Mouse (Mus musculus) intestine, embryonic 14.5 days (tissue): Measurements from ENCODE around the gene Bcl6b. TPM values are rescaled to one million over a fixed set of nuclear protein-coding genes. Genes with fewer than 3 reads are reported as not detected.

Experiments
- ATAC-seq: fragments of 200-750 bp; cut with Nextera tagmentation; replicated peaks from 2 replicates; pipeline ENCODE4 v1.8.0; 2017; ENCODE audit warnings: low read depth, moderate number of reproducible peaks, moderate TSS enrichment, moderate library complexity; ENCODE audit not compliant: low FRiP score, low TSS enrichment
- DNase-seq: peaks from one replicate; pipeline ENCODE4 v3.0.0-alpha.2; 2018; ENCODE audit warnings: low spot score
- H3K27ac ChIP-seq: fragments of 300-500 bp; sonication (generic); 2 replicates; pipeline ENCODE4 v1.5.1; 2014; ENCODE audit warnings: low read depth, mild to moderate bottlenecking, control low read depth
- H3K27me3 ChIP-seq: fragments of 300-500 bp; sonication (generic); replicated peaks from 2 replicates; pipeline ENCODE4 v1.6.1; 2014; ENCODE audit warnings: low read length, control low read depth; ENCODE audit not compliant: control insufficient read depth, insufficient read depth
- H3K36me3 ChIP-seq: fragments of 300-500 bp; sonication (generic); 2 replicates; pipeline ENCODE4 v1.6.1; 2014; ENCODE audit warnings: low read length, control low read depth; ENCODE audit not compliant: control insufficient read depth, insufficient read depth
- H3K4me1 ChIP-seq: fragments of 300-500 bp; sonication (generic); replicated peaks from 2 replicates; pipeline ENCODE4 v1.6.1; 2014; ENCODE audit warnings: low read length, control low read depth, mixed read lengths; ENCODE audit not compliant: control insufficient read depth, insufficient read depth
- H3K4me2 ChIP-seq: fragments of 300-500 bp; sonication (generic); 2 replicates; pipeline ENCODE4 v1.6.1; 2014; ENCODE audit warnings: low read length
- H3K4me3 ChIP-seq: fragments of 300-500 bp; sonication (generic); 2 replicates; pipeline ENCODE4 v1.5.1; 2014; ENCODE audit warnings: low read depth, low read length, control low read depth, mixed read lengths
- H3K9ac ChIP-seq: fragments of 300-500 bp; sonication (generic); 2 replicates; pipeline ENCODE4 v1.6.1; 2014; ENCODE audit warnings: mild to moderate bottlenecking, low read length
- H3K9me3 ChIP-seq: fragments of 300-500 bp; sonication (generic); 2 replicates; pipeline ENCODE4 v1.6.1; 2016; ENCODE audit warnings: low read length, control low read depth; ENCODE audit not compliant: control insufficient read depth
- WGBS: fragments of 180-500 bp; shearing (Covaris S2); extraction: QIAGEN DNeasy Blood & Tissue Kit; methylation state at CpG from one replicate; pipeline ENCODE4 v1.1.7; 2014; 5-methylcytosine and 5-hydroxymethylcytosine counted together
- polyA plus RNA-seq: library from polyadenylated mRNA; unstranded; fragments of >200 nt; fragmentation: Nextera tagmentation; extraction: Ambion mirVana; gene quantifications from 2 replicates; pipeline ENCODE4 v1.2.1, GENCODE M21; 2014

Bcl6b gene
- polyA plus RNA-seq, 1 experiment from 2014 or later, result 12.2 TPM

DNA sequence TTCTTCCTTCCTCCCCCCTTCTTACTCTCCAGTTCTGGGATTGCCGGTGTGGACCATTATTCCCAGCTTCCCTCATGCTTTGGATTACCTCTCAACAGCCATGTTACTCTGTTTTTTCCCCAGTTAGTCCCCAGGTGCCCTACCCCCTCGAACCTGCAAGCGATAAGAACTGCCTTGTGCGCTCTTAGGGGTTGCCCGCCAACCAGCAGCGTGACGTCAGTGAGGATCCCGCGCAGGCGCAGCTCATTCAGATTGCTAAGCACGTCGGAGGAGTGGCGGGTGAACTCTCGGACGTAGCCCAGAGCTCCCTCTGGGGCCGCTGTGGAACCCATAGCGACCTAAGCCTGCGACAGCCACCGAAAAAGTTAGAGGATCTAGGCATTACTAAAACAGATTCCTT, 770 bp downstream of the Bcl6b start:
- ATAC-seq (peak; percentile 41; the same call in 1 of the 2 replicates), DNase-seq (peak; percentile 88)
- WGBS, result under 1% methylated on average over 19 of the region's 19 CpGs
- Histone ChIP-seq H3K9me3 (no peaks in the 10 kb centered on the region), H3K27ac (no peak overlapping the region), H3K27me3 (peaks cover 57% of the 10 kb centered on the region), H3K4me2 (peak overlapping the region; percentile 50), H3K9ac (peak overlapping the region; percentile 41), H3K4me1 (0 out of 2 replicates have a peak, but pooled peaks cover 21% of the 10 kb centered on the region), H3K4me3 (peak overlapping the region; percentile 25), H3K36me3 (no peaks in the 10 kb centered on the region)

DNA sequence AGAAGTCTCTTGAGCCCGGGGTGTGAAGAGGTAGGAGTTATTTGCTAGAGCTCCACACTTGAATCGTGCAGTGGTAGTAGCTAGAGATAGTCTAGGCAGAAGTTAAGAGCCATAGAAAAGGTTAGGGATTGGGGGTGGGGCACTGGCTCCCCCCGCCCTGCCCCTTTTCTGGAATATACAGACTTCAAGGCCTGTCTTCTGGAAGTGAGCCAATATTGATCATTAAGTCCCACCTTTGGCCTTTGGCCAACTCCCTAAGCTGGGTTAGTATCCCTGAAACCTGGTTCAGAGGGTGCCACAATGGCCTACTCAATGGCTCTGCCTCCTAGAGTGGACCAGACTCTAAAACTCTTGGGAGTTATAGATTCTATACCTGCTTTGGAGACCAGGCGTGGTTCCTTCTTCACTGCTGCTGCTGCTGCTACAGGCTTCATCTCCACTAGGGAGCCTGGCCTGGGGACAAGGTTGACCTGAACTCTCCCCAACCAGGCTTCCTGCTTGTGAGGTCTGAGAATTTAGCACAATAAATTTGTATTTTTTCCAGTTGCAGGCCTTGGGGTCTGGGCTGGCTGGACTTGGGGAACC, 1.8 kb downstream of the Bcl6b start:
- Histone ChIP-seq H3K9me3 (no peaks in the 10 kb centered on the region), H3K27ac (no peak overlapping the region), H3K4me1 (0 out of 2 replicates have a peak, but pooled peaks cover 18% of the 10 kb centered on the region), H3K27me3 (peaks cover 57% of the 10 kb centered on the region), H3K4me2 (peak overlapping the region; percentile 50), H3K36me3 (no peaks in the 10 kb centered on the region), H3K9ac (no peak overlapping the region), H3K4me3 (peak overlapping the region; percentile 26; the same call in 1 of the 2 replicates)
- DNase-seq (no peak), ATAC-seq (no peak)
- 82% methylated on average over 4 of the region's 4 CpGs for WGBS

DNA sequence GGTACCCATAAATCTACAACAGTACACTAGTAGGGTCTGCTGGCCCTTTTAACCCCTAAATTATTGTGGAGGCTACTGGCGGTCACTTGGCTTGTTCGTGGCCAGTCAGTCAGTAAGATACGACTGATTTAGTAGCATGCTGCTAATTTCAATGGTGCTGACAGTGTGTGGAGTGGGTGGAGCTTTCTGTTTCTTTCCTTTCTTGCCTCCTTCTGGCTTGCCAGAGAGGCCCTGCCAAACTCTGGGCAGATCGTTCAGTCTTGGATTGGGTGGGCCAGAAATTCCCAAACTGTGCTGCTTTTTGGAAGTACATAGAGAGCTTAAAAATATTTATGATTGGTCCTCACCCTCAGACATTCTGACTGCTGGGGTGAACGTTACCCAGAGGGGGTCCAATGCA, 2.5 kb downstream of the Bcl6b start:
- Histone ChIP-seq H3K36me3 (no peaks in the 10 kb centered on the region), H3K9ac (no peak overlapping the region), H3K4me3 (peak overlapping the region; percentile 26), H3K4me1 (0 out of 2 replicates have a peak, but pooled peaks cover 13% of the 10 kb centered on the region), H3K4me2 (peak overlapping the region; percentile 50), H3K27ac (no peak overlapping the region), H3K9me3 (no peaks in the 10 kb centered on the region), H3K27me3 (peaks cover 57% of the 10 kb centered on the region)
- DNase-seq, result no peak
- no peak for ATAC-seq
- 35% methylated on average over 5 of the region's 5 CpGs for WGBS

DNA sequence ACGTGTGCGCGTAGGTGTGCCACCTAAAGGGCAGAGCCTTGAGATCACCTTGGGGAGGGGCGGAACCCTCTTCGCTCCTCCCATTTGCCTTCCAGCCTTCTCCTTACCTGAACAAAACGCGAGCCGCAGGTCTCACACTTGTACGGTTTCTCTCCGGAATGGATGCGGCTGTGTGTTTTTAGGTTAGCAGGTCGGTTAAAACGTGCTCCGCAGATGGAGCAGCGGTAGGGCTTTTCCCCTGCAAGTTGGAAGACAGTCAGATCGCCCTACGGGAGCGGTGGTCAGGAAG, 3.1 kb downstream of the Bcl6b start:
- no peak overlapping the region for H3K27ac ChIP-seq
- no peaks in the 10 kb centered on the region for H3K36me3 ChIP-seq
- no peaks in the 10 kb centered on the region for H3K9me3 ChIP-seq
- WGBS, result 6% methylated on average over 18 of the region's 18 CpGs
- ATAC-seq, result peak; percentile 49
- peaks cover 57% of the 10 kb centered on the region for H3K27me3 ChIP-seq
- DNase-seq, result peak; percentile 74
- H3K4me2 ChIP-seq, result peak overlapping the region; percentile 50
- H3K4me1 ChIP-seq, result 0 out of 2 replicates have a peak, but pooled peaks cover 13% of the 10 kb centered on the region
- peak overlapping the region; percentile 26 for H3K4me3 ChIP-seq
- no peak overlapping the region for H3K9ac ChIP-seq

DNA sequence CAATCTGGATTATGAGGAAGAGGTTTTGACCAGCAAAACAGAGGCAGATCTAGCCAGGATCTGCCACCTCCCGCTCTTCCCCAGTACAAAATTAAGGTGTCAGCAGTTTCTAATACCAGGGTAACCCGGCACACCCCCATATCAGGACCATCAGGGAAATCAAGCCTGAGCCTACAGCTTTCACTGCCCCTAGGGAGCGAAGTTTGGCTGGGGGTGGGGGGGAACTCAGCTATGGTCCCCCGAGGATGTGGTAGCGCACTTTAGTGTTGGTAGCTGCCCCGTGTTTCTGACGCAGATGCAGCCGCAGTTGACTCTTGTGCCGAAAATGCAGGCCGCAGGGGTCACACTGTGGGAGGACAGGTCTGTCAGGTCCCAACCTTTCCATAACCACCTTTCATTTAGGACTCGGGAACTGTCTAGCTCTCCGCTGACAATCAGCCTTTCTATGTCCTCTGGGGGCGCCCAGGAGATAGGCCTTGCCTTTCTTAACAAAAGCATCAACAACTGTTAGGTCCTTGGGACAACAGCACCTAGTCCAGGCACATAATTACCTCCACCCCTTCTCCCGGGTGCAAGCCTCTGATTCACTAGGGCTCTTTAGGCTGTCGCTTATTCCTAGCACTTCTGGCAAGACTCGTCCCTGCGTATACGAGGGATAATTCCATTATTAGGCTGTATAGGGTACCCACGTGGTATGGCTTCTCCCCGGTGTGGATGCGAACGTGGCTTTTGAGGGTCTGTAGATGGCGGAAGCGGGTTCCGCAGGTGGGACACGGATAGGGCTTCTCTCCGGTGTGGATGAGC, 3.6 kb downstream of the Bcl6b start:
- H3K9me3 ChIP-seq, result no peaks in the 10 kb centered on the region
- ATAC-seq (peak; percentile 1; the same call in 1 of the 2 replicates), DNase-seq (no peak)
- no peaks in the 10 kb centered on the region for H3K36me3 ChIP-seq
- no peak overlapping the region for H3K27ac ChIP-seq
- WGBS, result 19% methylated on average over 27 of the region's 27 CpGs
- H3K27me3 ChIP-seq, result peaks cover 57% of the 10 kb centered on the region
- 0 out of 2 replicates have a peak, but pooled peaks cover 13% of the 10 kb centered on the region for H3K4me1 ChIP-seq
- peak overlapping the region; percentile 20; the same call in 1 of the 2 replicates for H3K9ac ChIP-seq
- H3K4me2 ChIP-seq, result peak overlapping the region; percentile 50
- peak overlapping the region; percentile 26 for H3K4me3 ChIP-seq

DNA sequence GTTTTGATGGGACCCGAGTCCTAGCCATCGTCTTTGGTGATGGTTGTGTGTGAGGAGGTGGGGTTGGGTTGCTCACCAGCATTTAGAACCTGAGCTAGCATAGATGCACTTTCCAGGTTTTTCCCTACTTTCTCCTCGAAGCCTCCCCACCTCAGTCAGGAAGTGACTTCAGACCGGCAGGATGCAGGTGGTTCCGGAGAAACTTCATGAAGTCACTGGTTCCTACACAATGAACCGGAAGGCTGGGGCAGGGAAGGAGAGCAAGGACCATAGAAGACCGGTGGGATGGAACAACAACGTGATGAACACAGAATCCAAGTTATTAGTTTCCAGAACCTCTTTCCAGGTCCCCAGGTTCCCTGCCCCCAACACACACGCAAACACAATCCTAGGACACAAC, 5.9 kb downstream of the Bcl6b start:
- no peak overlapping the region for H3K4me3 ChIP-seq
- no peak overlapping the region for H3K9ac ChIP-seq
- H3K9me3 ChIP-seq, result no peaks in the 10 kb centered on the region
- no peaks in the 10 kb centered on the region for H3K36me3 ChIP-seq
- H3K4me2 ChIP-seq, result no peak overlapping the region
- ATAC-seq, result no peak
- peaks cover 8% of the 10 kb centered on the region; the same call in 1 of the 2 replicates for H3K4me1 ChIP-seq
- peak overlapping the region; percentile 17 for H3K27ac ChIP-seq
- peaks cover 43% of the 10 kb centered on the region for H3K27me3 ChIP-seq
- 84% methylated on average over 9 of the region's 9 CpGs for WGBS
- DNase-seq, result no peak

DNA sequence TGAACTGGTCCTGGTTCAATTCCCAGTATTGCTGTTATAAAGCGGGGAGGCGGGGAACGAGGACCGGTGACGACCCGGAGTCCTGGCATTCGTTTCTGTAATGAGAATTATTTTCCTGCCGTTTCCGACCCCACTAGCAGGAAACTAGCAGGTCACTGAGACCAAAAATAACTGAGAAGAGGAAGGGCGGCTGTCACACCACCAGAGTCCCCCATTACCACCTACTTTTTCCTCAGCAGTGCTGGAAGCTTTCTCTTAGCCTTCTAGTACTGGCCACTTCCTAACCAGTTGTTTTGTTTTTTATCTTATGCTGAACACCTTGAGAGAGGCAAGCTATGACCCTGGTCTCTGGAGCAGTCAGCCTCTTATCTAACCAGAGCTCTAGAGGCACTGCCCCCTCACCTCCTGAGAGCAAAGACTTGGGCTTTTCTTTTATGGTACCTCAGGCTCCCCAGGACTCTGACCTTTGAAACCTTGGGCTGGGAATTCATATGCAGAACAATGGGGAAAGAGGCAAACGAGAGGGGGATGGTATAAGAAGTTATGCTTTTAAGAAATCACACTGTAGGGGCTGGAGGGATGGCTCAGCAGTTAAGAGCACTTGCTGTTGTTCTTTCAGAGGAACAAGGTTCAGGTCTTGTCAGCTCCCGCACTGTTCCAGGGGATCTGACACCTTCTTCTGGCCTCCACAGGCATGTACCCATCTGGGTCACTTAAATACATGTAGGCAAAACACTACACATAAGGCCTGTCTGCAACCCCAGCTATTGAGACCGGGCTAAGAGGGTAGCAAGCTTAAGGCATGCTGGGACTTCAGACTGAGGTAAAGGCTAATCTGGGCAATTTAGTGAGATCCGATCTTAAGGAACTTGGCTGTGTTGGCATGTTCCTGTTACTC, 7.7 kb downstream of the Bcl6b start:
- ATAC-seq (no peak; the same call in 1 of the 2 replicates), DNase-seq (peak; percentile 66)
- Histone ChIP-seq H3K4me1 (peaks cover 5% of the 10 kb centered on the region; the same call in 1 of the 2 replicates), H3K9ac (peak overlapping the region; percentile 64), H3K36me3 (peaks cover 8% of the 10 kb centered on the region; the same call in 1 of the 2 replicates), H3K9me3 (no peaks in the 10 kb centered on the region), H3K27me3 (peaks cover 26% of the 10 kb centered on the region), H3K27ac (peak overlapping the region; percentile 87), H3K4me3 (peak overlapping the region; percentile 55), H3K4me2 (peak overlapping the region; percentile 96)
- 7% methylated on average over 14 of the region's 14 CpGs for WGBS
